Mouse (Mus musculus): ENCODE data around the gene Elovl6.

Gene Elovl6

GRCm38 (mm10) chr3:129543376-129543775, 11.2 kb downstream of the Elovl6 start:
- DNase-seq, result no peak

GRCm38 (mm10) chr3:129544217-129544616, 12.1 kb downstream of the Elovl6 start:
- no peak for DNase-seq

GRCm38 (mm10) chr3:129545228-129545627, 13.1 kb downstream of the Elovl6 start:
- DNase-seq, result no peak

- no peak for DNase-seq
These were observed 13.6 kb downstream of the Elovl6 start for GRCm38 (mm10) chr3:129545801-129546200.

GRCm38 (mm10) chr3:129547837-129548435, 15.8 kb downstream of the Elovl6 start:
- DNase-seq, result no peak

- DNase-seq, result no peak
These were observed 16.6 kb downstream of the Elovl6 start for GRCm38 (mm10) chr3:129548760-129549159.

- peak; percentile 30 for DNase-seq
These were observed 17.4 kb downstream of the Elovl6 start for GRCm38 (mm10) chr3:129549546-129549945.

- peak; percentile 12 for DNase-seq
These were observed 19.6 kb downstream of the Elovl6 start for GRCm38 (mm10) chr3:129551581-129552290.

GRCm38 (mm10) chr3:129552370-129552769, 20.2 kb downstream of the Elovl6 start:
- DNase-seq, result no peak

- peak; percentile 8 for DNase-seq
These were observed 21.0 kb downstream of the Elovl6 start for GRCm38 (mm10) chr3:129553173-129553572.

GRCm38 (mm10) chr3:129553661-129554060, 21.5 kb downstream of the Elovl6 start:
- DNase-seq, result no peak

- peak; percentile 66 for DNase-seq
These were observed 22.3 kb downstream of the Elovl6 start for GRCm38 (mm10) chr3:129554436-129554835.

GRCm38 (mm10) chr3:129557048-129557447, 24.9 kb downstream of the Elovl6 start:
- no peak for DNase-seq

- DNase-seq, result no peak
These were observed 25.4 kb downstream of the Elovl6 start for GRCm38 (mm10) chr3:129557566-129557965.

- peak; percentile 67 for DNase-seq
These were observed 26.1 kb downstream of the Elovl6 start for GRCm38 (mm10) chr3:129558016-129558955.

- no peak for DNase-seq
These were observed 27.9 kb downstream of the Elovl6 start for GRCm38 (mm10) chr3:129560068-129560467.

- no peak for DNase-seq
These were observed 28.9 kb downstream of the Elovl6 start for GRCm38 (mm10) chr3:129561011-129561410.

- DNase-seq, result no peak
These were observed 29.7 kb downstream of the Elovl6 start for GRCm38 (mm10) chr3:129561853-129562252.

- no peak for DNase-seq
These were observed 30.3 kb downstream of the Elovl6 start for GRCm38 (mm10) chr3:129562411-129562810.

- DNase-seq, result no peak
These were observed 31.7 kb downstream of the Elovl6 start for GRCm38 (mm10) chr3:129563807-129564206.

- DNase-seq, result no peak
These were observed 32.7 kb downstream of the Elovl6 start for GRCm38 (mm10) chr3:129564852-129565251.

- DNase-seq, result no peak
These were observed 33.3 kb downstream of the Elovl6 start for GRCm38 (mm10) chr3:129565458-129565857.

- DNase-seq, result no peak
These were observed 33.9 kb downstream of the Elovl6 start for GRCm38 (mm10) chr3:129566013-129566412.

Data from kidney, postnatal 14 days (tissue).